Mouse (Mus musculus) midbrain, embryonic 12.5 days (tissue): ENCODE measurements around the gene Mtmr11. TPM values are rescaled to one million over a fixed set of nuclear protein-coding genes. Genes with fewer than 3 reads are reported as not detected.

ENCODE experiments used
- ATAC-seq: fragments of 200-750 bp; cut with Nextera tagmentation; 2 replicates; pipeline ENCODE4 v1.8.0; 2017; ENCODE audit warnings: low read depth, moderate TSS enrichment, moderate library complexity; ENCODE audit not compliant: low FRiP score
- H3K27ac ChIP-seq: fragments of 300-500 bp; sonication (generic); replicated peaks from 2 replicates; pipeline ENCODE4 v1.5.1; 2016; ENCODE audit warnings: mild to moderate bottlenecking
- H3K27me3 ChIP-seq: fragments of 300-500 bp; sonication (generic); 2 replicates; pipeline ENCODE4 v1.6.1; 2016; ENCODE audit warnings: mild to moderate bottlenecking
- H3K36me3 ChIP-seq: fragments of 300-500 bp; sonication (generic); 2 replicates; pipeline ENCODE4 v1.6.1; 2016
- H3K4me1 ChIP-seq: fragments of 300-500 bp; sonication (generic); 2 replicates; pipeline ENCODE4 v1.6.1; 2016
- H3K4me2 ChIP-seq: fragments of 300-500 bp; sonication (generic); replicated peaks from 2 replicates; pipeline ENCODE4 v1.6.1; 2016; ENCODE audit warnings: mild to moderate bottlenecking, moderate library complexity
- H3K4me3 ChIP-seq: fragments of 300-500 bp; sonication (generic); 2 replicates; pipeline ENCODE4 v1.5.1; 2016; ENCODE audit warnings: mild to moderate bottlenecking
- H3K9ac ChIP-seq: fragments of 300-500 bp; sonication (generic); replicated peaks from 2 replicates; pipeline ENCODE4 v1.6.1; 2016; ENCODE audit warnings: mild to moderate bottlenecking, moderate library complexity
- H3K9me3 ChIP-seq: fragments of 300-500 bp; sonication (generic); 2 replicates; pipeline ENCODE4 v1.6.1; 2016; ENCODE audit warnings: mild to moderate bottlenecking
- WGBS: fragments of 180-500 bp; shearing (Covaris S2); methylation state at CpG from one replicate; pipeline ENCODE4 v1.1.7; 2016; 5-methylcytosine and 5-hydroxymethylcytosine counted together
- microRNA-seq: library from miRNA; unstranded; fragments of <30 nt; microRNA quantifications from one replicate; pipeline ENCODE4, GENCODE M21; 2017
- polyA plus RNA-seq: library from polyadenylated mRNA; unstranded; fragments of >200 nt; fragmentation: Nextera tagmentation; extraction: Ambion mirVana; gene quantifications from 2 replicates; pipeline ENCODE4 v1.2.1, GENCODE M21; 2016

Gene Mtmr11
- polyA plus RNA-seq, 1 experiment from 2014 or later = 16.0 TPM

DNA sequence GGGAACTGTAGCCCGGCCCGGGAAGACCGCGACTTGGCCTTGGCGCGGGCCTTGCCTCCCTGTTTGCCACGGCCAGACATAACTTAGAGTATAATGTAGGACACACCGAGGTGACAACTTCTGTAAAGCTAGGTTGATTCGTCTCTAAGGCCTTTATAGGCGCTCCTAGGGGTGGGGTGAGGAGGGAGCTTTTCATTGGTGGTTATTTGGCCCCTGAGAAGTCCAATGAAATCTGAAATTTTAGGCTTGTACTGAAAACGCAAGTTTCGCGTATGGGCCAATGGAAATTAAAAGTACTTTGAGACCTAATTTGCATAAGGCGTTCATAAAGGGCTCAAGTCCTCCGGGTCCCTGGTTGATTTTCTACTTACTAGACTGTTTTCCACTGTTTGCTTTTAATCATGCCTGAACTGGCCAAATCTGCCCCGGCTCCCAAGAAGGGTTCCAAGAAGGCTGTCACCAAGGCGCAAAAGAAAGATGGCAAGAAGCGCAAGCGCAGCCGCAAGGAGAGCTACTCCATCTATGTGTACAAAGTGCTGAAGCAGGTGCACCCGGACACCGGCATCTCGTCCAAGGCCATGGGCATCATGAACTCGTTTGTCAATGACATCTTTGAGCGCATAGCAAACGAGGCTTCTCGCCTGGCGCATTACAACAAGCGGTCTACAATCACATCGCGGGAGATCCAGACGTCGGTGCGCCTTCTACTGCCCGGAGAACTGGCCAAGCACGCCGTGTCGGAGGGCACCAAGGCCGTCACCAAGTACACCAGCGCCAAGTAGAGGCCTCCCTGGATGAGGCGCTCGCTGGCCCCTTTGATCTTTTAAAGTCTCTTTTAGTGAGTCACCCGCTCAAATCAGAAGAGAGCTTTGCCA, 59.2 kb downstream of the Mtmr11 start, which contains the start of the genes Hist2h2ac and Hist2h2be:
Gene Hist2h2ac (minus strand): TSS at position 116 of the 875 bp plus-strand sequence.
Gene Hist2h2be (plus strand): TSS at position 355 of the 875 bp plus-strand sequence.
- H3K36me3 ChIP-seq = no peaks in the 10 kb centered on the region
- H3K4me1 ChIP-seq = peaks cover 42% of the 10 kb centered on the region
- under 1% methylated on average over 43 of the region's 43 CpGs for WGBS
- H3K27ac ChIP-seq = peak within 1 kb of the TSS; percentile 98
- ATAC-seq = peak; percentile 82
- no peaks in the 10 kb centered on the region for H3K27me3 ChIP-seq
- H3K4me2 ChIP-seq = peak within 1 kb of the TSS; percentile 79
- H3K9me3 ChIP-seq = no peaks in the 10 kb centered on the region
- peak within 1 kb of the TSS; percentile 61 for H3K4me3 ChIP-seq
- H3K9ac ChIP-seq = peak within 1 kb of the TSS; percentile 84

Small RNA genes within 50 kb of the gene (microRNA-seq; reads per million reads assigned to microRNA genes)
- not detected for gene Gm44492

Other genes starting within 250 kb of the Mtmr11 start
- 328 and 374 TPM in 2 replicates for gene Anp32e, start 232.8 kb upstream of the Mtmr11 start, polyA plus RNA-seq
- gene Plekho1, start 166.0 kb upstream of the Mtmr11 start, polyA plus RNA-seq = 80.1 and 82.5 TPM in 2 replicates
- gene Vps45, start 103.5 kb upstream of the Mtmr11 start, polyA plus RNA-seq = 39.7 and 51.2 TPM in 2 replicates
- gene Otud7b, start 57.5 kb upstream of the Mtmr11 start, polyA plus RNA-seq = 16.2 and 19.1 TPM in 2 replicates
- gene Sf3b4, start 10.3 kb downstream of the Mtmr11 start, polyA plus RNA-seq = 173 and 181 TPM in 2 replicates
- gene Sv2a, start 19.1 kb downstream of the Mtmr11 start, polyA plus RNA-seq = 30.0 and 34.8 TPM in 2 replicates
- gene Bola1, start 57.7 kb downstream of the Mtmr11 start, polyA plus RNA-seq = 66.9 and 71.6 TPM in 2 replicates
- 0.96 and 1.2 TPM in 2 replicates for gene Hist2h2ab, start 57.9 kb downstream of the Mtmr11 start, polyA plus RNA-seq
- 9.0 and 11.6 TPM in 2 replicates for gene Hist2h2ac, start 58.9 kb downstream of the Mtmr11 start, polyA plus RNA-seq
- 10.9 and 11.4 TPM in 2 replicates for gene Hist2h2be, start 59.1 kb downstream of the Mtmr11 start, polyA plus RNA-seq
- 9.8 and 14.7 TPM in 2 replicates for gene Hist2h3c2, start 77.1 kb downstream of the Mtmr11 start, polyA plus RNA-seq
- gene Hist2h2aa2, start 78.3 kb downstream of the Mtmr11 start, polyA plus RNA-seq = 56.2 and 67.7 TPM in 2 replicates
- 27.1 and 35.0 TPM in 2 replicates for gene Hist2h2aa1, start 83.5 kb downstream of the Mtmr11 start, polyA plus RNA-seq
- 1.4 TPM in 1 of 2 replicates, not detected in the other for gene Hist2h3c1, start 84.7 kb downstream of the Mtmr11 start, polyA plus RNA-seq
- gene Hist2h4, start 101.3 kb downstream of the Mtmr11 start, polyA plus RNA-seq = 13.3 and 18.2 TPM in 2 replicates
- gene Hist2h3b, start 106.7 kb downstream of the Mtmr11 start, polyA plus RNA-seq = 76.0 and 96.2 TPM in 2 replicates
- gene Hist2h2bb, start 107.7 kb downstream of the Mtmr11 start, polyA plus RNA-seq = 18.3 and 20.1 TPM in 2 replicates
- gene Fcgr1, start 132.0 kb downstream of the Mtmr11 start, polyA plus RNA-seq = 1.9 and 2.4 TPM in 2 replicates